Comparison of ENCODE assay signal across 22 mouse cellular contexts in the genomic region with DNA sequence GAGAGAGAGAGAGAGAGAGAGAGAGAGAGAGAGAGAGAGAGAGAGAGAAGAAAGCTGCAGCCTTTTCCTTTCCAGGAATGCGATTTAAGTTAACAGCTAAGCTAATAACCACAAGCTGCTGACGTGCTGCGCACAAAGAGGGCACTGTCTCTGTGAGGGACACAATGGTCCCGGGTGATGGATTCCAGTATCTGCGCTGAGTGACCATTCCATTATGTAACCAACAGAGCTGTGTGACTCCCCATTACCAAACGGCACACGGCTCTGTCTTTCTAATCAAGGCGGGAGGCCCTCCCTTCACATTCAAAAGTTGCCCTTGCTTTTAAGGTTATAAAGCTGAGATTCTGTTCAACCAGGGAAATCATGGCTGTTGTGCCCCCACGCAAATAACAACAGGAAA.
DNase-seq lines count a peak whose midpoint lies in the region; ATAC-seq and TF ChIP-seq lines count a peak whose summit lies in the region.
"Had no signal": no experiment of that assay in that cellular context is flagged by ENCODE, and none has a peak within 500 bp of the region (broad histone marks: within the 10 kb centered on the region; RNA-seq: fewer than 3 reads in every experiment).

No protein-coding gene starts in this region.

- H3K4me1 ChIP-seq in heart, adult 2 months (ENCODE audit: control insufficient read depth, insufficient read depth, low read length), result peaks cover 50% of the 10 kb centered on the region
- H3K4me1 ChIP-seq in kidney, embryonic 16.5 days (ENCODE audit: insufficient read depth, low read length), result peaks cover 46% of the 10 kb centered on the region
- peaks cover 50% of the 10 kb centered on the region for H3K4me1 ChIP-seq in kidney, embryonic 15.5 days
- peaks cover 21% of the 10 kb centered on the region; the same call in 1 of the 2 replicates for H3K4me1 ChIP-seq in olfactory bulb, adult 2 months (ENCODE audit: control insufficient read depth, insufficient read depth, low read length)

- DNase-seq in heart, adult 2 months, result no peak
- no peak for DNase-seq in heart, adult 9 months (ENCODE audit: low spot score in 2 of 2)
- DNase-seq in Muller cell, postnatal 12 days (ENCODE audit: inconsistent ontology term), result peak; percentile 76
- no peak for DNase-seq in ovary, postnatal 10 days (ENCODE audit: low spot score)
- DNase-seq: adrenal gland, postnatal 14 days; cerebellum, adult 11-12 months; cerebellum, adult 9-10 months; cerebellum, postnatal 25 days; forebrain, postnatal 0 days; gastrocnemius, postnatal 36 days; heart, adult 18-20 months had no signal

- TF ChIP-seq EP300 in heart, adult 2 months (IDR thresholded peaks at IDR 0.05; ENCODE audit: insufficient read depth, low read depth, low read length), result no peak

- no peaks in the 10 kb centered on the region for H3K9me3 ChIP-seq in kidney, embryonic 16.5 days (ENCODE audit: low read length)
- H3K9me3 ChIP-seq in kidney, embryonic 15.5 days (replicated peaks), result no peaks in the 10 kb centered on the region
- H3K9me3 ChIP-seq: embryonic facial prominence, embryonic 10.5 days; forebrain, embryonic 13.5 days; heart, embryonic 12.5 days had no signal

- H3K36me3 ChIP-seq in heart, adult 2 months (ENCODE audit: control insufficient read depth, insufficient read depth, low read length), result peaks cover 47% of the 10 kb centered on the region
- H3K36me3 ChIP-seq in kidney, embryonic 16.5 days (ENCODE audit: insufficient read depth, low read length), result peaks cover 11% of the 10 kb centered on the region; the same call in 1 of the 2 replicates
- peaks cover 9% of the 10 kb centered on the region for H3K36me3 ChIP-seq in kidney, embryonic 15.5 days
- H3K36me3 ChIP-seq: G1E had no signal

- H3K27me3 ChIP-seq in heart, adult 2 months (ENCODE audit: control insufficient read depth, insufficient read depth, low read length), result no peaks in the 10 kb centered on the region
- H3K27me3 ChIP-seq in kidney, embryonic 16.5 days (ENCODE audit: insufficient read depth, low read length), result no peaks in the 10 kb centered on the region
- no peaks in the 10 kb centered on the region for H3K27me3 ChIP-seq in kidney, embryonic 15.5 days
- H3K27me3 ChIP-seq: forebrain, embryonic 13.5 days; heart, embryonic 12.5 days; Patski had no signal

- 60% methylated on average over 9 of the region's 9 CpGs for WGBS in heart, adult 2 months
- 72% methylated on average over 9 of the region's 9 CpGs for WGBS in kidney, embryonic 16.5 days
- 77% methylated on average over 9 of the region's 9 CpGs for WGBS in kidney, embryonic 15.5 days
- WGBS in olfactory bulb, adult 2 months, result 43% methylated on average over 9 of the region's 9 CpGs

- TF ChIP-seq POLR2A in heart, adult 2 months (IDR thresholded peaks at IDR 0.05; ENCODE audit: insufficient read depth, low read depth, low read length), result no peak
- no peak for TF ChIP-seq POLR2A in olfactory bulb, adult 2 months (IDR thresholded peaks at IDR 0.05; ENCODE audit: insufficient read depth, low read depth, low read length)

- no peak overlapping the region for H3K9ac ChIP-seq in heart, adult 2 months (ENCODE audit: low read depth, low read length)
- H3K9ac ChIP-seq in kidney, embryonic 16.5 days (replicated peaks; ENCODE audit: low read length), result no peak overlapping the region
- no peak overlapping the region for H3K9ac ChIP-seq in kidney, embryonic 15.5 days
- H3K9ac ChIP-seq: forebrain, embryonic 13.5 days; forebrain, postnatal 0 days; heart, embryonic 12.5 days; hindbrain, embryonic 14.5 days had no signal

- H3K4me3 ChIP-seq in heart, adult 2 months, result no peak overlapping the region
- H3K4me3 ChIP-seq in kidney, embryonic 16.5 days (ENCODE audit: low read length), result no peak overlapping the region
- H3K4me3 ChIP-seq in kidney, embryonic 15.5 days (replicated peaks), result no peak overlapping the region
- no peak overlapping the region for H3K4me3 ChIP-seq in olfactory bulb, adult 2 months (ENCODE audit: insufficient read depth, low read depth, low read length)
- H3K4me3 ChIP-seq: embryonic facial prominence, embryonic 10.5 days; forebrain, embryonic 13.5 days; heart, embryonic 12.5 days had no signal

- H3K27ac ChIP-seq in heart, adult 2 months, result peak overlapping the region; percentile 47
- 0 out of 2 replicates have a peak overlapping the region, but pooled peaks have one; percentile 21 for H3K27ac ChIP-seq in kidney, embryonic 16.5 days (ENCODE audit: low read length)
- no peak overlapping the region for H3K27ac ChIP-seq in kidney, embryonic 15.5 days
- H3K27ac ChIP-seq in olfactory bulb, adult 2 months (ENCODE audit: insufficient read depth, low read depth, low read length), result 0 out of 2 replicates have a peak overlapping the region, but pooled peaks have one; percentile 22
- H3K27ac ChIP-seq: embryonic facial prominence, embryonic 10.5 days; forebrain, embryonic 13.5 days; hindbrain, embryonic 14.5 days had no signal

- intact Hi-C loops in heart, adult 2 months (cut with DNase I), result no loop called here

- no peak for TF ChIP-seq CTCF in heart, adult 2 months (IDR thresholded peaks at IDR 0.05)
- no peak for TF ChIP-seq CTCF in olfactory bulb, adult 2 months (IDR thresholded peaks at IDR 0.05; ENCODE audit: insufficient read depth, low read depth, low read length)

- H3K79me2 ChIP-seq in heart, adult 2 months (replicated peaks; ENCODE audit: control insufficient read depth, insufficient read depth, low read length), result peaks cover 9% of the 10 kb centered on the region

- no peak; the same call in 1 of the 2 replicates for ATAC-seq in kidney, embryonic 16.5 days (ENCODE audit: low FRiP score, low TSS enrichment)
- ATAC-seq in kidney, embryonic 15.5 days (replicated peaks; ENCODE audit: low FRiP score), result no peak
- ATAC-seq: activated CD4-positive, CD25-positive, alpha-beta regulatory T cell, adult 4 months; forebrain, embryonic 13.5 days; forebrain, postnatal 0 days; intestine, embryonic 16.5 days; Patski had no signal

- H3K4me2 ChIP-seq in kidney, embryonic 16.5 days (replicated peaks; ENCODE audit: low read depth, low read length), result no peak overlapping the region
- no peak overlapping the region for H3K4me2 ChIP-seq in kidney, embryonic 15.5 days
- H3K4me2 ChIP-seq: forebrain, embryonic 13.5 days; heart, embryonic 12.5 days; hindbrain, embryonic 14.5 days had no signal
